Mouse (Mus musculus) forebrain, postnatal 0 days (tissue): Measurements from ENCODE around the gene Adgrf5. TPM values are rescaled to one million over a fixed set of nuclear protein-coding genes. Genes with fewer than 3 reads are reported as not detected.

Experiments
- ATAC-seq: fragments of 200-750 bp; cut with Nextera tagmentation; 2 replicates; pipeline ENCODE4 v1.8.0; 2017; ENCODE audit warnings: mild to moderate bottlenecking, moderate library complexity
- DNase-seq: peaks from one replicate; pipeline ENCODE4 v3.0.0-alpha.2; 2015
- H3K27ac ChIP-seq: fragments of 300-500 bp; sonication (generic); 2 replicates; pipeline ENCODE4 v1.5.1; 2014; ENCODE audit warnings: low read depth, mild to moderate bottlenecking, antibody characterized with exemption, low read length, moderate library complexity, mixed read lengths
- H3K27me3 ChIP-seq: fragments of 300-500 bp; sonication (generic); 2 replicates; pipeline ENCODE4 v1.6.1; 2014; ENCODE audit warnings: mild to moderate bottlenecking, low read length, mixed read lengths; ENCODE audit not compliant: insufficient read depth
- H3K36me3 ChIP-seq: fragments of 300-500 bp; sonication (generic); 2 replicates; pipeline ENCODE4 v1.6.1; 2014; ENCODE audit warnings: mild to moderate bottlenecking, moderate library complexity; ENCODE audit not compliant: insufficient read depth
- H3K4me1 ChIP-seq: fragments of 300-500 bp; sonication (generic); 2 replicates; pipeline ENCODE4 v1.6.1; 2014; ENCODE audit warnings: antibody characterized with exemption; ENCODE audit not compliant: insufficient read depth
- H3K4me2 ChIP-seq: fragments of 300-500 bp; sonication (generic); 2 replicates; pipeline ENCODE4 v1.6.1; 2014; ENCODE audit warnings: low read depth, mild to moderate bottlenecking, moderate library complexity
- H3K4me3 ChIP-seq: fragments of 300-500 bp; sonication (generic); 2 replicates; pipeline ENCODE4 v1.5.1; 2014; ENCODE audit warnings: low read depth, low read length, mixed read lengths
- H3K9ac ChIP-seq: fragments of 300-500 bp; sonication (generic); 2 replicates; pipeline ENCODE4 v1.6.1; 2014; ENCODE audit warnings: mild to moderate bottlenecking
- H3K9me3 ChIP-seq: fragments of 300-500 bp; sonication (generic); 2 replicates; pipeline ENCODE4 v1.6.1; 2016; ENCODE audit warnings: low read length
- CTCF ChIP-seq: sonication (generic); IDR thresholded peaks from 2 replicates; pipeline ENCODE4 v1.5.1; 2016; ENCODE audit warnings: antibody characterized with exemption, control low read depth, low read depth
- WGBS: fragments of 180-500 bp; shearing (Covaris S2); extraction: QIAGEN DNeasy Blood & Tissue Kit; methylation state at CpG from one replicate; pipeline ENCODE4 v1.1.7; 2014; 5-methylcytosine and 5-hydroxymethylcytosine counted together
- polyA plus RNA-seq: library from polyadenylated mRNA; unstranded; fragments of >200 nt; fragmentation: Nextera tagmentation; extraction: Ambion mirVana; gene quantifications from 2 replicates; pipeline ENCODE4 v1.2.1, GENCODE M21; 2015
- total RNA-seq: library from RNA; depleted of rRNA; stranded (reverse); fragments of >200 nt; gene quantifications from 2 replicates; pipeline ENCODE4 v1.2.3, GENCODE M21; 2014; rRNA removed

Adgrf5 gene
- total and polyA plus RNA-seq, 2 experiments from 2014 or later, result 5.2 to 24.4 TPM

DNA sequence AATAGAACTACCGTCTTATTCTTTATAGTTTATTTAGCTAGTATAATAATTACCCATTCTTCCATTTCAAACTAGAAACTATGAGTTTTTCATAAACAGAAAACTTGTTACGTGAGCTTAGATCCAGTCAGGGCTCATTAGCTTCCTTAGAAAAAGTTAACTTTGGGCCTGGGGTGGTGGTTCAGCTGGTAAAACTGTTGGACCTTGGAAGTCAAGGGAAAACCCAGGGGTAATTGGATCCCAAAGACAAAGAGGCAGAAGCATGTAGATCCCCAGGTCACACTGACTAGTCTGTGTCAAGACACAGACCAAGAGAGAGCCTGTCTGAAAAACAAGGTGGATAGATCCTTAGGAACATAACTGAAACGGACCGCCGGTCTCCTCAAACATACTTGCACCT is 141.4 kb downstream of the Adgrf5 start:
- Histone ChIP-seq H3K27me3 (no peaks in the 10 kb centered on the region), H3K9me3 (no peaks in the 10 kb centered on the region), H3K4me3 (no peak overlapping the region), H3K9ac (no peak overlapping the region), H3K27ac (no peak overlapping the region), H3K4me1 (no peaks in the 10 kb centered on the region), H3K36me3 (no peaks in the 10 kb centered on the region), H3K4me2 (no peak overlapping the region)
- WGBS, result 93% methylated on average over 5 of the region's 5 CpGs
- TF ChIP-seq CTCF, result no peak
- no peak for DNase-seq
- ATAC-seq, result no peak

- WGBS, result 82% methylated on average over 9 of the region's 9 CpGs
- Histone ChIP-seq H3K27ac (no peak within 1 kb of the TSS), H3K27me3 (no peaks in the 10 kb centered on the region), H3K4me3 (no peak within 1 kb of the TSS), H3K9me3 (no peaks in the 10 kb centered on the region), H3K36me3 (no peaks in the 10 kb centered on the region), H3K4me1 (no peaks in the 10 kb centered on the region), H3K4me2 (no peak within 1 kb of the TSS), H3K9ac (no peak within 1 kb of the TSS)
- TF ChIP-seq CTCF, result no peak
- ATAC-seq (no peak), DNase-seq (no peak)
These were observed 142.3 kb downstream of the Adgrf5 start, which contains the start of gene Mep1a for GRCm38 (mm10) chr17:43502592-43502991. TSS of gene Mep1a (minus strand) at chr17:43502812.

GRCm38 (mm10) chr17:43503861-43504593 is 143.8 kb downstream of the Adgrf5 start:
- Histone ChIP-seq H3K4me3 (no peak overlapping the region), H3K27ac (no peak overlapping the region), H3K9me3 (no peaks in the 10 kb centered on the region), H3K9ac (no peak overlapping the region), H3K4me2 (no peak overlapping the region), H3K27me3 (no peaks in the 10 kb centered on the region), H3K4me1 (no peaks in the 10 kb centered on the region), H3K36me3 (no peaks in the 10 kb centered on the region)
- DNase-seq (no peak), ATAC-seq (no peak)
- WGBS, result 70% methylated on average over 4 of the region's 4 CpGs
- TF ChIP-seq CTCF, result no peak

DNA sequence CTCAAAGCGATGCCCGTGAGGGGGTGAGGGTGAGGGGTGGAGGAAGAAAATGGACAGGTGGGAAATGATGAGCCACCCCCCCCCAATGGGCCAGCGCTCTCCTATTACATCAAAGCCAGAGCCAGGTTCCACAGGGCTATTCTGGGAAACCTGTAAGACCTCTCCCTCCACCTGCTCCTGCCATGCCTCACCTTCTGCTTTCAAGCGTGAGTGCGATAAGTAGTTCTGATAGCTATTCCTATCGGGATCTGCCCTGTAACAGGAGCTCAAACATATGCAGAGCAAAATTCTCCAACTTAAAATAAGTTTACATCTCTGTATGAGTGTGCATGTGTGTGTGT is 144.3 kb downstream of the Adgrf5 start:
- Histone ChIP-seq H3K9ac (no peak overlapping the region), H3K27ac (no peak overlapping the region), H3K27me3 (no peaks in the 10 kb centered on the region), H3K4me3 (no peak overlapping the region), H3K4me1 (no peaks in the 10 kb centered on the region), H3K36me3 (no peaks in the 10 kb centered on the region), H3K9me3 (no peaks in the 10 kb centered on the region), H3K4me2 (no peak overlapping the region)
- no peak for TF ChIP-seq CTCF
- ATAC-seq, result no peak
- WGBS, result 80% methylated on average over 6 of the region's 6 CpGs
- no peak for DNase-seq

Other genes with a start within 250 kb of the Adgrf5 start
- 0.08 TPM in 1 of 2 replicates, not detected in the other for gene Adgrf1, start 90.1 kb upstream of the Adgrf5 start, total RNA-seq
- not detected in 2 replicates for gene Adgrf1, start 90.1 kb upstream of the Adgrf5 start, polyA plus RNA-seq
- gene Mep1a, start 142.4 kb downstream of the Adgrf5 start, total RNA-seq, result 0.08 TPM in 1 of 2 replicates, not detected in the other
- gene Mep1a, start 142.4 kb downstream of the Adgrf5 start, polyA plus RNA-seq, result 0.15 TPM in 1 of 2 replicates, not detected in the other
- 0.77 TPM in 1 of 2 replicates, not detected in the other for gene Ankrd66, start 183.2 kb downstream of the Adgrf5 start, total RNA-seq
- gene Ankrd66, start 183.2 kb downstream of the Adgrf5 start, polyA plus RNA-seq, result 1.0 and 1.2 TPM in 2 replicates
- gene Pla2g7, start 207.6 kb downstream of the Adgrf5 start, total RNA-seq, result 26.8 and 33.7 TPM in 2 replicates
- gene Pla2g7, start 207.6 kb downstream of the Adgrf5 start, polyA plus RNA-seq, result 33.0 and 76.9 TPM in 2 replicates